Mouse (Mus musculus) cerebellum, adult 2 months (tissue): ENCODE results near the gene Kctd13.

Experiments
- CTCF ChIP-seq: fragments of 200-500 bp; IDR thresholded peaks from 2 replicates; pipeline ENCODE4 v1.5.1; 2011; ENCODE audit warnings: low read depth, mild to moderate bottlenecking, control low read depth, low read length, moderate library complexity, borderline replicate concordance; ENCODE audit not compliant: insufficient read depth
- POLR2A ChIP-seq: fragments of 200-500 bp; IDR thresholded peaks from 2 replicates; pipeline ENCODE4 v1.6.1; 2011; ENCODE audit warnings: low read length, control low read depth, borderline replicate concordance; ENCODE audit not compliant: insufficient read depth

DNA sequence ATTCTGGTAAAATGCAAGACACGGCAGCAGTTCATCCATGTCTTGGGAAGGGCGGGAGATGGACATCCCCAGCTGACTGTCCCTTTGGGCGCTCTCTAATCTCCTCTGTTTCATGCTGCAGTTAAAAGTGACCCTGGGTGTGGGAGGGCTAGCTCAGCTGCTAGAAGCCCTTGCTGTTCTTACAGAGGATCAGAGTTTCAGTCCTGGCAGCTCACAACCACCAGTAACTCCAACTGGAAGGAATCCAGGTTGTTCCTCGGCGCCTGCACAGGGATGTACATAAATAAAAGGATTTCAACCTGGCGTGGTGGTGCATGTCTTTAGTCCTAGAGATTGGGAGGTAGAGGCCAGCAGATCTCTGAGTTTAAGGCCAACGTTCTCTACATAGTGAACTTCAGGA lies 54.4 kb downstream of the Kctd13 start:
- no peak for TF ChIP-seq POLR2A
- TF ChIP-seq CTCF: no peak
